Mouse (Mus musculus) limb, embryonic 14.5 days (tissue): ENCODE measurements around the gene Bmf. TPM values are rescaled to one million over a fixed set of nuclear protein-coding genes. Genes with fewer than 3 reads are reported as not detected.

ENCODE experiments used
- ATAC-seq: fragments of 200-750 bp; cut with Nextera tagmentation; 2 replicates; pipeline ENCODE4 v1.8.0; 2017; ENCODE audit warnings: low read depth, moderate number of reproducible peaks, moderate TSS enrichment; ENCODE audit not compliant: low FRiP score
- DNase-seq: peaks from one replicate; pipeline ENCODE4 v3.0.0-alpha.2; 2015; ENCODE audit warnings: low spot score
- H3K27ac ChIP-seq: fragments of 300-500 bp; sonication (generic); replicated peaks from 2 replicates; pipeline ENCODE4 v1.5.1; 2014; ENCODE audit warnings: low read depth, mild to moderate bottlenecking, low read length, moderate library complexity, mixed read lengths
- H3K27me3 ChIP-seq: fragments of 300-500 bp; sonication (generic); 2 replicates; pipeline ENCODE4 v1.6.1; 2014; ENCODE audit warnings: low read length, mixed read lengths; ENCODE audit not compliant: control insufficient read depth, insufficient read depth
- H3K36me3 ChIP-seq: fragments of 300-500 bp; sonication (generic); 2 replicates; pipeline ENCODE4 v1.6.1; 2014; ENCODE audit warnings: mild to moderate bottlenecking, low read length, moderate library complexity, mixed read lengths; ENCODE audit not compliant: control insufficient read depth, insufficient read depth
- H3K4me1 ChIP-seq: fragments of 300-500 bp; sonication (generic); 2 replicates; pipeline ENCODE4 v1.6.1; 2014; ENCODE audit warnings: antibody characterized with exemption, low read length, mixed read lengths; ENCODE audit not compliant: control insufficient read depth, insufficient read depth
- H3K4me2 ChIP-seq: fragments of 300-500 bp; sonication (generic); replicated peaks from 2 replicates; pipeline ENCODE4 v1.6.1; 2014; ENCODE audit warnings: low read depth, mild to moderate bottlenecking, low read length, moderate library complexity; ENCODE audit not compliant: severe bottlenecking
- H3K4me3 ChIP-seq: fragments of 300-500 bp; sonication (generic); replicated peaks from 2 replicates; pipeline ENCODE4 v1.5.1; 2014; ENCODE audit warnings: low read length
- H3K9ac ChIP-seq: fragments of 300-500 bp; sonication (generic); 2 replicates; pipeline ENCODE4 v1.6.1; 2014; ENCODE audit warnings: mild to moderate bottlenecking, low read depth, low read length, moderate library complexity; ENCODE audit not compliant: severe bottlenecking
- H3K9me3 ChIP-seq: fragments of 300-500 bp; sonication (generic); 2 replicates; pipeline ENCODE4 v1.6.1; 2016; ENCODE audit warnings: low read length; ENCODE audit not compliant: control insufficient read depth
- POLR2A ChIP-seq: fragments of 200-500 bp; IDR thresholded peaks from 2 replicates; pipeline ENCODE4 v1.8.0; 2012; ENCODE audit warnings: inconsistent platforms, mild to moderate bottlenecking, moderate library complexity, borderline replicate concordance; ENCODE audit not compliant: insufficient read depth, insufficient read length; ENCODE audit errors: extremely low read depth
- WGBS: fragments of 180-500 bp; shearing (Covaris S2); extraction: QIAGEN DNeasy Blood & Tissue Kit; methylation state at CpG from one replicate; pipeline ENCODE4 v1.1.7; 2014; 5-methylcytosine and 5-hydroxymethylcytosine counted together
- polyA plus RNA-seq, 2 experiments: library from polyadenylated mRNA; depleted of rRNA in 1 of 2; stranded (reverse) in 1 of 2; unstranded in 1 of 2; fragments of >200 nt; fragmentation: Nextera tagmentation in 1 of 2; extraction: Ambion mirVana in 1 of 2; gene quantifications; 2 replicates each; pipeline versions ENCODE4 v1.2.1 to v1.2.3; 2012 to 2014

The Bmf gene
- polyA plus RNA-seq, 2 experiments = 5.1 to 29.2 TPM

- Histone ChIP-seq H3K27me3 (no peaks in the 10 kb centered on the region), H3K27ac (no peak overlapping the region), H3K4me1 (peaks cover 27% of the 10 kb centered on the region), H3K4me2 (no peak overlapping the region), H3K4me3 (no peak overlapping the region), H3K9ac (no peak overlapping the region), H3K36me3 (no peaks in the 10 kb centered on the region), H3K9me3 (no peaks in the 10 kb centered on the region)
- WGBS = 41% methylated on average over 11 of the region's 11 CpGs
- no peak for TF ChIP-seq POLR2A
- ATAC-seq (no peak), DNase-seq (no peak)
Measured at GRCm38 (mm10) chr2:118511779-118512417, 37.6 kb downstream of the Bmf start.

- TF ChIP-seq POLR2A = no peak
- peak overlapping the region; percentile 61; the same call in 1 of the 2 replicates for H3K27ac ChIP-seq
- 51% methylated on average over 18 of the region's 29 CpGs for WGBS
- DNase-seq (peak; percentile 80), ATAC-seq (peak; percentile 86)
- H3K36me3 ChIP-seq = no peaks in the 10 kb centered on the region
- H3K27me3 ChIP-seq = no peaks in the 10 kb centered on the region
- no peak overlapping the region for H3K4me3 ChIP-seq
- peaks cover 27% of the 10 kb centered on the region for H3K4me1 ChIP-seq
- H3K9me3 ChIP-seq = no peaks in the 10 kb centered on the region
- H3K9ac ChIP-seq = peak overlapping the region; percentile 34; the same call in 1 of the 2 replicates
- H3K4me2 ChIP-seq = peak overlapping the region; percentile 6; the same call in 1 of the 2 replicates
Measured at GRCm38 (mm10) chr2:118510447-118511310, 38.8 kb downstream of the Bmf start.

GRCm38 (mm10) chr2:118509688-118510446 lies 39.6 kb downstream of the Bmf start:
- peak overlapping the region; percentile 34; the same call in 1 of the 2 replicates for H3K9ac ChIP-seq
- no peaks in the 10 kb centered on the region for H3K36me3 ChIP-seq
- no peaks in the 10 kb centered on the region for H3K9me3 ChIP-seq
- peak overlapping the region; percentile 61; the same call in 1 of the 2 replicates for H3K27ac ChIP-seq
- H3K27me3 ChIP-seq = no peaks in the 10 kb centered on the region
- ATAC-seq (peak; percentile 46), DNase-seq (no peak)
- H3K4me2 ChIP-seq = peak overlapping the region; percentile 6; the same call in 1 of the 2 replicates
- peaks cover 27% of the 10 kb centered on the region for H3K4me1 ChIP-seq
- H3K4me3 ChIP-seq = no peak overlapping the region
- TF ChIP-seq POLR2A = no peak
- WGBS = 50% methylated on average over 8 of the region's 8 CpGs

GRCm38 (mm10) chr2:118507126-118507525 lies 42.4 kb downstream of the Bmf start:
- no peaks in the 10 kb centered on the region for H3K36me3 ChIP-seq
- DNase-seq (no peak), ATAC-seq (no peak)
- no peak overlapping the region for H3K27ac ChIP-seq
- no peak overlapping the region for H3K4me3 ChIP-seq
- TF ChIP-seq POLR2A = no peak
- no peaks in the 10 kb centered on the region for H3K27me3 ChIP-seq
- H3K4me2 ChIP-seq = no peak overlapping the region
- WGBS = 86% methylated on average over 7 of the region's 7 CpGs
- no peaks in the 10 kb centered on the region for H3K9me3 ChIP-seq
- H3K4me1 ChIP-seq = peaks cover 21% of the 10 kb centered on the region
- no peak overlapping the region for H3K9ac ChIP-seq

GRCm38 (mm10) chr2:118500191-118500590 lies 49.3 kb downstream of the Bmf start:
- DNase-seq (no peak), ATAC-seq (peak; percentile 46; the same call in 1 of the 2 replicates)
- Histone ChIP-seq H3K27ac (peak overlapping the region; percentile 67), H3K9ac (no peak overlapping the region), H3K4me1 (peaks cover 27% of the 10 kb centered on the region), H3K4me3 (no peak overlapping the region), H3K9me3 (no peaks in the 10 kb centered on the region), H3K36me3 (no peaks in the 10 kb centered on the region), H3K4me2 (peak overlapping the region; percentile 3; the same call in 1 of the 2 replicates), H3K27me3 (no peaks in the 10 kb centered on the region)
- 56% methylated on average over 2 of the region's 2 CpGs for WGBS
- TF ChIP-seq POLR2A = no peak
